Mouse (Mus musculus): ENCODE results near the gene Kcnmb1.
A peak's percentile ranks its signal among the peaks of the same experiment; 100 is the strongest.

Gene Kcnmb1

DNA sequence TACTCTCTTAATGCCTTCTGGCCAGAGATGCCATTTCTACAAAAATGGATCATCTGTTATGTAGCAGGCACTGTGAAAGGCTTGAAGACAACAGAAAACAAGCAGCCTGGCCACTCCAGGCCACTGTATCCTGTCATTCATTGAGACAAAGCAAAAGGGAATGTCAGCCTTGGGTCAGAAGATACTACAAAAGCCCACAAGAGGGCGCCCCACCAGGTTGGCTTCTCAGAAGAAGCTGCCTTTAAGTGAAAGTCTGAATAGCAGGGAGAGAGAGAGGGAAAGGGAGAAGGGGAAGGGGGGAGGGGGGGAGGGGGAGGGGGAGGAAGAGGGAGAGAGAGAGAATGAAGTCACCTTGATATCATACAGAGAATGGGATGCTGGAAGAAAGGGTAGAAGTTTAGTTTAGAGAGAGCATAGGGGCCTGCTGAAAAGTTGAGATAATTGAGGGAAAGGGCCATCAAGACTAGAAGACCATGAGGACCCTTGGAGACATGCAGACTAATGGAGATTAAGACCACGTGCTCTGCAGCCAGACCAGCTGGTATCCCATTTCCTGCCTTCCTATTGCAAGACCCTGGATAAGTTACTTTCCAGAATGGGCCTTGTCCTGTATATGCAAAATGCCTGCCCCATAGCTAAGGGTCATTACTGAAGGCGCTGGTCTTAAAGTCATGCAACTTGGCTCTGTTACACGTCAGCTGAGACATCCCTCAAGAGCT lies 18.6 kb upstream of the Kcnmb1 start:
- peak; percentile 53 for DNase-seq (ENCODE audit: low read depth, low spot score)

DNA sequence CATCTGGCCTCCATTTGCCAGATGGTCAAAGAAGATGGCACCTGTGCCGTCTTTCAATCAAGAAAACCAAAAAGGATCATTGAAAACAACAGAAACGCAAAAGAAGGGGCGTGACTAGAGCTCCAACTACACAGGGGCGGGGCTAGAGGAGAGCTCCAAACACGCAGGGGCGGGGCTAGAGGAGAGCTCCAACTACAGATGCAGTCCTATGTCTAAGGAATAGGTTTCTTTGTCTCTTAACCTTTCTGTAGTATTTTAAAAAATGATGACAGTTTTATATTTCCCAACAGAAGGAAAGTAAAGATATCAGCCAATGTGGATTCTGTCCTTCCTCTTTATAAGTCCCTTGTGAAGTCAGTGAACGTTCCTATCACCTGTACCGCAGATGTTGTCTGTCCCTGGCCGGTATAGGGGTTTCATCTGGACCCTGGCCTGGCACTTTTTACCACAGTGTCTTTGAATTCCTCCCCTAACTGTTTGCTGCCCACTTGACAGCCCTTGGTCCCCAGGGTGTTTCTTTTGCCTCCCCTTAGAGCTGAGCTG lies 18.0 kb upstream of the Kcnmb1 start:
- no peak for DNase-seq (ENCODE audit: low read depth, low spot score)

DNA sequence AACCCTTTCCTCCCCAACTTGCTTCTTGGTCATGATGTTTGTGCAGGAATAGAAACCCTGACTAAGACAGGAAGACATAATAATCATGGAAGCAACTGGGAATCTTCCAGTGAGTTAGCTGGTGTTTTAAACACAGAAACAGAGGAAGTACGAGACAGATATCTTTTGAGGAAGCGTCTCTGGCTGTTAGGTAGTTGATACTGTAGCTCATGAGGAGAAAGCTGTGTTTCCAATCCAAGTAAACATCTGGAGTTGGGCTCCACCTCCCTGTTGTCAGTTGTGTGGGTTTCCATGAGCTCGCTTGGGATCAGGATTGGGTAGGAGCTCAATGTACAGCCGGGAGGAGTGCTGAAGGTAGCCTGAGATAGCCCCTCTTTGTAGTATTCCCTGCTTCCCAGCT lies 16.3 kb upstream of the Kcnmb1 start:
- no peak for DNase-seq (ENCODE audit: low read depth, low spot score)

DNA sequence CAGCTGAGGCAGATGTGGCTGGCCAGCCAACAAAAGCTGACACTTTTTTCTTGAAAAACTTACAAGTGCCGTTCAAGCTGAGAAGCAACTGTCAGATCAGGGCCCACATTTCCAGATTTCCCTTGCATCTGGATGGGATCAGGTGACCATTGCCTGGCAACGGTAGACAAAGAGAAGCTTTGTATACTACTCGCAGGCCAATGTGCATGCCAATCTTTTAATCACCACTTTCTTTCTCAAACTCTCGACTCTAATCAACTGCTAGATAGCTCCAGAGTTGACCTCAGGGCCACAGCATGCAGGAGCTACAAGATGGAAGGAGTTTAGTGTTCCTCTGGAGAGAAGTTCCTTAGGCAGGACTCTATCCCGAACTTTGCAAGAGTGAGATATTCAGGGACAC lies 11.7 kb upstream of the Kcnmb1 start:
- no peak for DNase-seq (ENCODE audit: low read depth, low spot score)

DNA sequence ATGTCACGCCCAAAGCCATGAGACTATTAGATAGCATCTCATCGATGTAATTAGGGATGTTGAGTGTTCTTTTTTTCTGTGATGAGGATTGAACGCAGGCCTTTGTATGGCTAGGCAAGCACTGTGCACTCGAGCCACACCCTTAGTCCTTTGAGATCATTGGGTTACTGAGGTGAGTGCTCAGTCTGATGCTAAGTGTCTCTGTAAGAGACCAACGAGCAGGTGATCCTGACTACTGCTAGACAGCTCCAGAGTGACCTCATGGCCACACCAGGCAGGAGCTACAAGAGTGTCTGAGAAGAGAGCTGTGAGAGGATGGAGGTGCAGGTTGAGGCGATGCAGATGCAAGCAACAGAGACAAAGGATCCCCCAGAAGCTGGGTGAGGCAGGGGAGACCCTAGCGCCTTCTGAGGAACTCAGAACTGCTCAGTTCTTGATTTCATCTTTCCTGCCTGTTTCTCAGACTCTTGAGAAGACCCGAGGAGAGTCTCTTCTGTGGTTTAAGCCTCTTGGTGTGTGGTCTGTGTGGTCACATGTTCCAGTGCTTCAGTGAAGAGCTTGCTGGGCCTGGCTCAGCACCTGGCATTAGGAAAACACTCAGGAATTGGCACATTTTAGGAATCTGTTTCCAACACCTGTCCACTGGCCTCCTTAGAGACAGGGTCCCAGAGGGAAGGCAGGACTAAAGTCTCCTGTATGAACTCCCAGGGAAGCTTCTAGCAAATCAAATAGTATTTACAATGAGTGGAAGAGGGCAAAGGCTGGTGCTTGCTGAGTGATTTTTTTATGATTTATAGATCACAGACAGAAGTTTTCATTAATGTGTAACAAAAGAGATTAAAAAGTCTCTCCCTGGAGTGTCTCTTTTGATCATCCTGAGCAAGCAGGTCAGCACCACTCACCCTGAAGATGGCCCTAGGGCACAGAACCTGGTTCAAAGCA lies 10.9 kb upstream of the Kcnmb1 start:
- no peak for DNase-seq (ENCODE audit: low read depth, low spot score)

DNA sequence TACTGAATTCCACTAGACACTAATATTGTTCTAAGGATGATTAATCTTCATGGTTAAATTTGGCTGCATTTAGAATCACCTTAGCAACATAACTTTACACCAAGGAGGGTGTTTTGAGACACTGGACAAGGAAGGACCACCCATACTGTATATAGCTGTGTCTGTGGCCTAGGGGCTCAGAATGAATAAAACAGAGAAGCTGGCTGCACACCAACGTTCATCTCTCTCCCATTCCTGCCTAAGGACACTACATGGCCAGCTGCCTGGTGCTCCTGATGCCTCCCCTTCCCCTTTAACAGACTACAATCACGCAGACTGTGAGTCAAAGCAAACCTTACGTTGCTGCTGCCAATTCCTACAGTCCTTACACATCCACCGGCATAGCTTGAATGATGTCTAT lies 6.8 kb upstream of the Kcnmb1 start:
- DNase-seq (ENCODE audit: low read depth, low spot score), result no peak

DNA sequence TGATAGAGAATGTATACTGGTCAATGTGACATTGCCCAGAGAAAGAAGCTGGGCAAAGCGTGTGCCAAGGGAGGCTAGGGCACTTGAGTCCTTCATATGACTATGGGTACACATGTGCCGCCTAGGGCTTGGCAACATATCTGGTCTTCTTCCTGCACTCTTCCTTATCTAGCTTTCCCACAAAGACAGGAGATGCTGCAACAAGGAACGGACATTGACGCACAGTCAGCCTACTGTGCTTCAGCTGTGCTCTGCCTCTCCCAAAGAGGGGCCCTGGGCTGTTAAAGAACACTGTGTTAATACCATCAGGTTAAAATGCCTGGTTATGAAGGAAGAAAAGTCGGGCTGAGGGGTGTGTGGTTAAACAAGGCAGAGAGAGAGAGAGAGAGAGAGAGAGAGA lies 6.2 kb upstream of the Kcnmb1 start:
- no peak for DNase-seq (ENCODE audit: low read depth, low spot score)

DNA sequence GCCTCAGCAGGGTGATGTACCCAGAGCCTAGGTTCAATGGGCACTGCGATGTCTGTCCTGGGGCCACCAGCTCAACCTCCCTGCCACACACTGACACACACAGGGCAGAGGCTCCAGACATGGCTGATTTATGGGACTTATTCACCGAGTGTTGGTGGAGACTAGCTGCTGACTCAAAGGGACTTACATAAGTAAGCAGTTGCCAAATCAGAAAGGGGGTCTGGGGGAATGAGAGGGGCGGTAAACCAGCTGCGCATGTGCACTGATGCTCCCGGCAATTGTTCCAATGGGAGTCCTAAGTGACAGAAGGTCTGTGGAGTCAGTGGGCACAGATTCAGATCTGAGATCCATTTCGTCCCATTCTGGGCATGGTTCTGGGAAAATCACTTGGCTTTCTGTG lies 5.2 kb upstream of the Kcnmb1 start:
- no peak for DNase-seq (ENCODE audit: low read depth, low spot score)

DNA sequence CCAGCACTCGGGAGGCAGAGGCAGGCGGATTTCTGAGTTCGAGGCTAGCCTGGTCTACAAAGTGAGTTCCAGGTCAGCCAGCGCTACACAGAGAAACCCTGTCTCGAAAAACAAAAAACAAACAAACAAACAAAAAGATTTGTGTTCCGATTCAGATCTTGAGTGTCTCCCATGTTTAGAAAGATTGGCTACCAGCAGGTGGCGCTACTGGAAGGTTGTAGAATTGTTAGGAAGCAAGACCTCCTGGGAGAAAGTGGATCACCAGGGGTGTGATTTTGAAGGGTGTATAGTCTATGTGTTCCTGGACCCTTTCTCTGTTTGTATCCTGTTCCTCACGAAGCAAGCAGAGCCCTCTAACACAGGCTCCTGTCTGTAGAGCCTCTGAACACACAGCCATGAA lies 4.1 kb upstream of the Kcnmb1 start:
- peak; percentile 27 for DNase-seq (ENCODE audit: low read depth, low spot score)

DNA sequence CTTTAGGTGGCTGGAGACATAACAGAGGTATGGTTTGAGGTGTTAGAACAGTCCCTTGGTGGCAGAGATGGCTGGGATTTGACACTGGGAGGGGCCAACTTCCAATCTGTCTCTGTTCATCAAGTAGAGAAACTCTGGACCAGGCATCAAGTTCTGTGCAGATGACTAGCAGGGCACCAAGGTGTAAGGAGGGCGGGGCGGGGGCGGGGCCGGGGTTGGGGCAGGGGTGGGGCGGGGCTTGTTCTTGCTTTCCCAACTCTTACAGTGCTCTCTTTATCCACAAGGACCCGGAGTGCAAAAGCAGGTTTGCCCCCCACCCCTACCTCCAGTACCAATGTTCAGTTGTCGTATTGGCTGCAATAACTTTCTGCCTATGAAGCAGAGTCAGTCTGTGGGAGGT lies 635 bp upstream of the Kcnmb1 start:
- DNase-seq (ENCODE audit: low read depth, low spot score), result no peak

DNA sequence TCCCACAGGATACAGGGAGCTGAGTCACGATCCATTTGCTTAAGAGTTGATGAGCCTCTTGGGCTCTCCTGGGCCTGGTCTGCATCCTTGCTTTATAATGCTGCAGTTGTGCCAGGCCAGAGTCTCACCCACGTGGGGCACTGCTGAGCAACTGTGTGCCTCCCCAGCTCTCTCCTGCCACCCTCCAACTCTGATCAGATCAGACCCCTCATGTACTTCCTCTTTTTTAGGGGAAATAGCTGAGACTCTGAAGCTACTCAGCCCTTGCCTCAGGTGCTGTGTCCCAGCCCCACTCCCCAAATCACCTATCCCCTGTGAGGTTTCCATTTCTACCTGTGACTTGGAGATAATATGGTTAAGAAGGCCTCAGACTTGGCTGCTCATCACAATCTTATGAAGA lies 2.6 kb downstream of the Kcnmb1 start:
- no peak for DNase-seq (ENCODE audit: low read depth, low spot score)

DNA sequence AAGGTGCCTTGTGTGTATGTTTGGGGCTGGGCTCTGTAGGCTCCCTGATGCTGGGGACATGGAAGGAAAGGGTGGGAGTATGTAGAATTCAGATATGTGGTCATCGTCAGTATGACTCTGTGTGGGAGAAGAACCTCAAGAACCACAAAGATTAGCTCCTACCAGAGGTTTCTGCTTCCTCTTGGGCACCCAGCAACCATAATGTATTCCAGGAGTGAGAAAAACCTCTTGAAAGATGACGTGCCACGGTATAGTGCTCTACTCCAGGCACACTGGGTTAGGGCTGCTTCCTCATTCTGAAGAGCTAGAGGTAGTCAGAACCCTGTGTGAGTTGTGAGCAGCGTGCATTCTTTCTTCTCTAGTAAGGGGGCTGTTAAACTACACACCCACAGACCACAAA lies 4.9 kb downstream of the Kcnmb1 start:
- no peak for DNase-seq (ENCODE audit: low read depth, low spot score)

DNA sequence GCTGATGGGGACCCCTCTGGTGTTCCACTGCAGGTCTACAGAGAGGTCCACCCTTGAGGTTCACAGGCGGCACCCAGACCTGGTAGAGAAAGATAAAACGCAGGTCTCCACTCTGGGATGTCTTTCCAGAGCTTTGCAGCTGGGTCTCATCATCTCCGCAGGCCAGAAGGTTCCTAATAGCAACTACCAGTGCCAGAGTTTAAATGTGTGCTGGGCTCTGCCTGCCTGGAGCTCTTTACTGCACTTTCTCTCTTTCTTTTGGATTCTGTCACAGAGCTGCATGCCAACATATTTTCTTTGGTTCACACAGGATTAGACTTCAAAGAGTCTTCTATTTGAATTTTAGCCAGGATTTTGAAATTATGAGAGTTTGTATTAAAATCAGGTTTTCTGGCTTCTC lies 6.4 kb downstream of the Kcnmb1 start:
- no peak for DNase-seq (ENCODE audit: low read depth, low spot score)

DNA sequence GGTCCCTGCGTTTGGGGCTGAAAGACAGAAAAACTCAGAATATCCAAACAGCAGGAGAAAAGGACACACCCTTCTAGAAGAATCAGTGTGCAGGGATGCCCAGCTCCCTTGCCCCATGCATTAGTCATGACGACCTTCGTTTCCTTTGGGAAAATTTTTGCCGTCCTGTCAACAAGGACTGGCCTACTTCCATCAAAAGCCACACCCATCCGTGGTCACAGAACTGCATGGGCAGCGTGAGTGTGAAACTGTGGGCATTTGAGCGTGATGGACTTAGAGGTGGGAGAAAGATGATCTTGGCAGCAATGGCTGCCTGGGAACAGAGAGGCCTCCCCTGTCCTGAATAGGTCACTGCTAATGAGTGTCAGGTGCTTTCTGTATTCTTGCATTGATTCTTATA lies 9.3 kb downstream of the Kcnmb1 start:
- no peak for DNase-seq (ENCODE audit: low read depth, low spot score)

DNA sequence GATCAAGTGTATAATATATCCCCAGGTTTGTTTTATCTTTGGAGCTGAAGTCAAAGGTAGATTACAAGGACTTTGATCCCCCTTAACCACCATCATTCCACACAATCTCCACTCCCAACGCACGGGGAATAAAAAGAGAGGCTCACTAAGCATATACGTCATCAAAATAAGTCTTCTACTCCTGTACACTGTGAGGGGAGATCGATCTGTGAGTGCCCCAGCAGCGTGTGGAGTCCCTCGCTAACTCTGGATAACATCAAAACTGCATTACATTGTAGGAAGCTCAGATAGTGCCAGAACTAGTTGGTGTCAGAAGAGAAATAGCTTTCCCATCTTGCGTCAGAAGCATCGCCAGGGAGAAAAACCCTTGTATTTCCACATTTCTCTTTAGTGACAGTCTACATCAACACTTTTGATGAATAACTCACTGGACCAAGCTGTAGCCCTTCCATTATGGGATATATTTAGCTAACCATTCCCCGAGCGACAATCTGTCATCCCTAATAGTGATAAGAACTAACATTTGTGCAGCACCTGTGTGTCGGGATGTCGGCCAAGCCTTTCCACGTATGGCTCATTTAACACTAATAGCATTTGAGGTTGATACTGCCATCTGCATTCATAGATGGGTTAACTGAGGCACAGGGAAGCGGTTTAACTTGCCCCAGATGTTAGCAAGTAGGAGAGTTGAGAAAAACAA lies 11.7 kb downstream of the Kcnmb1 start:
- no peak for DNase-seq (ENCODE audit: low read depth, low spot score)

DNA sequence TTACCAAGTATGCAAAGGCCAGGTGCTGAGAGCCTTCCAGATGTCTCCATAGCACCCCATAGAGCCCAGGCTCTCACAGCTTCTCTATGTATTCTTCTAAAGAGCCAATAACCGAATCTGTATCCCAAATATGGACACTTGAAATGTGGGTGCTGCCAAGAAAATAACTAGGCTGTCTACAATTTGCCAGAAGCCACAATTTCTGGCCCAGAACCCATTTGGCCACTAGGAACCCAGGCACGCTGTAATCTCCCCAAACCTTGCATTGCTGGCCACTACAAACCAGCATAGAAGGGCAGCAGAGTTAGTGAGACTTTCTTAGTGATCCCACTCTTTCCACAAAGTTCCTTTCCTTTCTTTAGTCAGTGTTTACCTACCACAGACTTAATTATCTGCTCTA lies 12.3 kb downstream of the Kcnmb1 start:
- no peak for DNase-seq (ENCODE audit: low read depth, low spot score)

DNA sequence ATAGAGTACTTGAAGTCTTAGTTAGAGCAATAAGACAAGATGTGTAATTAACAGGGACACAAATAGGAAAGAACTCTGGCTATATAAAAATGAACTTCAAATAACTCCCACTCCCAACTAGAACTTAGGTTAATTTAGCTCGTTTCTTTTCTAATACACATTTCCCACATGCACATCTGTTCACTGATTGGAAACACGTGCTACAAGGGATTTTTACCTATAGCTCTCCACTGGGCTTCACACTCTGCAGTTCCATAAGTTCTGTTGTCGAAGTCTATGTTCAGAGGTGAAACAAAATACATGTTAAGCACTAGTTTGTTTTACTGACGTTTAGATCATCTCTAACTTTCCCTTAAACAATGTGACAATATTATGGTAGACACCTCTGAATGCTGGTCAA lies 17.3 kb downstream of the Kcnmb1 start:
- DNase-seq (ENCODE audit: low read depth, low spot score), result no peak

DNA sequence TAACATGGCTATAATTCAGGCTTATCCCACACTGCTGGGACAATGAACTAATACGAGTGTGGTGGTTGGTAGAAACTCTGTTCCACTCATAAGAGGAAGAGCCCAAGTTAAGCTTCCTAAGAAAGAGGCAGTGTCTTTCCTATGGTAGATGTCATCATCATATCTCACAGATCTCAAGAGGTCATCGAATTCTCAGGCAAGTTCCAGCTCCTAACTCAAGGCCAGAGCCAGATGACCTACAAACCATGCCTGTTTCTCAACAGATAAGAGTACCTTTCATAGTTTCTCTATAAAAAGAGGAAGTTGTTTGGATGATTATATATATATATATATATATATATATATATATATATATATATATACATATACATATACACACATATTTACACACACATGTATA lies 23.7 kb downstream of the Kcnmb1 start:
- no peak for DNase-seq (ENCODE audit: low read depth, low spot score)

DNA sequence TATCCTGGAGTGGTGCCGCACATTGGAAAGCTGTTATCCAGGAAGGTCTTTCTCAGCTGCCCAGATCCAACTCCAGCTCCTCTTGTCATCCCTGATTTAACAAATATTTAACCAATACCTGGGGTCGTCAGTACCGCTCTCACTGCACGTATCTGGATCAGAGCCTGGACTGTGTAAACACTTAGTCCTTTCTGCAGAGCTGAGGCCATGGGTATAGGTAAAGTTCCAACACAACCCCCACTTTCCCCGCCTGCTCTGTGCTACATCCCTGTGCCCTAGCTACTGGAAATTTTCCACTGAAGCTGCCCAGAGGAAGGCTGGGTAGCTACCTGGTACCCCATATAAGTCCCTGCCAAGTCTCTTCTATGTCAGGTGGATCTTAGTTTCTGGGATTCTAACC lies 27.2 kb downstream of the Kcnmb1 start:
- no peak for DNase-seq (ENCODE audit: low read depth, low spot score)

DNA sequence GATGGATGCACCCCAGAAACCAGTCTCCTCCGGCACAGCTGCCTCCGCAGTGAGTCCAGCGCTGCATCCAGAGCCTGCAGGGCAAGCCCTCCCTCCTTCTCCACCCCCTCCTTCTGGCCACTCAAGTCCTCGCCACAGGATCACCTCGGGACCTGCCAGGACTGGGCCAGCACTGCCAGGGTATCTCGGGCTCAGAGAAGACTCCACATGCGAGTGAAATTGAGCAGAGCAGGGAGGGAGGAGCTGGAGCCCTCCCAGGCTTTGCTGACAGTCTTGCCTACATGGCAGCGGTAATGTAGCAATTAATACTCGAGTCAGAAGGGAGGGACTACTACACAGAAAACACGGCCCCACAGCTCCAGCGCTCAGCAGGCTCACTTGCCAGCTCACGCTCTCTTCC lies 30.1 kb downstream of the Kcnmb1 start, which contains the start of gene Kcnip1:
Kcnip1 (minus strand) TSS at position 215 of the 400 bp plus-strand sequence.
- DNase-seq (ENCODE audit: low read depth, low spot score), result no peak

DNA sequence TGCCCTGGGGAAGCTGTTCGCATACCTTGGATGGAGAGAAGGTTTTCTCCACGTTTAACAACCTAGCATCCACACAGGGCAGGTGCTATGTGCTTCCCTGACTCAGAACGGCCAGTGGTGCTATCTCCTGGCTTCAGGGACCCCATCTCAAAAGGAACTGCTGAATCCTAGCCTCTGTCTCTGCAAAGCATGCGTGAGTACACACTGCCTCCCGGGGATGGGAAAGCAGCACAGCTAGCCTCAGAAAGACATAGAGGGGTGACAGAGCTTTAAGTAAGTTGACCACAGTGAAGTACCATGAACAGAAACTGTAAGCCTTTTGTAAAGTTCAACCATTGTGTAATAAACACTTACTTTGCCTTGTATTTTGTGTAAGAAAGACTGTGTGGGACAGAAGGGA lies 30.7 kb downstream of the Kcnmb1 start:
- DNase-seq (ENCODE audit: low read depth, low spot score), result no peak

DNA sequence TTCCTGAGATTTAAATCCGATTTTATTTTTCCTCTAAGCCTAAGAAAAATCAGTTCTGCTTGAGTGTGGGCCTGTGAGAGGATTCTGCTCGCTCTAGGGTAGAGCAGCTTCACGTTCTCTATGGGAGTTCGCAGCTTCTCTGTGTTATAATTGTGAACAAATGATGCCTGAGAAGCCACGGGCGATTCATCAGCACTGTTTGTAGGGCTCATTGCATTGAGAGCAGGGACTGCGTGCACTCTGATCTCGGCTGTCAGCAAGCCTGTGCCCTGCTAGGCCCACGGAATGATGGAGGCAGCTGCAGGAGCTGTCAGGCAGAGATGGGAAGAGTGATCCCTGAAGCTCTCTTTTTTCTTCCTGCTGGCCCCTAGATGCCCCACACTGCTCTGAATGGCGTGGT lies 35.4 kb downstream of the Kcnmb1 start:
- no peak for DNase-seq (ENCODE audit: low read depth, low spot score)
